Comparison of ENCODE assay signal across 12 mouse cellular contexts in genomic region chr2:32320721-32321120, GRCm38 (mm10). TPM values are rescaled to one million over a fixed set of nuclear protein-coding genes. Genes with fewer than 3 reads are reported as not detected.
DNase-seq lines count a peak whose midpoint lies in the region; ATAC-seq and TF ChIP-seq lines count a peak whose summit lies in the region.
"Had no signal": no experiment of that assay in that cellular context is flagged by ENCODE, and none has a peak within 500 bp of the region (broad histone marks: within the 10 kb centered on the region; RNA-seq: fewer than 3 reads in every experiment).

No protein-coding gene starts in this region.

- H3K27me3 ChIP-seq in intestine, embryonic 15.5 days (replicated peaks): 0 out of 2 replicates have a peak, but pooled peaks cover 2% of the 10 kb centered on the region
- H3K27me3 ChIP-seq in intestine, embryonic 16.5 days (replicated peaks; ENCODE audit: control insufficient read depth, insufficient read depth, low read length): no peaks in the 10 kb centered on the region
- H3K27me3 ChIP-seq in embryonic facial prominence, embryonic 11.5 days (ENCODE audit: control insufficient read depth, insufficient read depth, low read length): no peaks in the 10 kb centered on the region
- H3K27me3 ChIP-seq in limb, embryonic 13.5 days: no peaks in the 10 kb centered on the region

- H3K4me1 ChIP-seq in intestine, embryonic 15.5 days (replicated peaks): peaks cover 56% of the 10 kb centered on the region
- H3K4me1 ChIP-seq in intestine, embryonic 16.5 days (ENCODE audit: control insufficient read depth, insufficient read depth, low read length): peaks cover 34% of the 10 kb centered on the region
- H3K4me1 ChIP-seq in embryonic facial prominence, embryonic 11.5 days (ENCODE audit: control insufficient read depth, insufficient read depth, low read length): peaks cover 18% of the 10 kb centered on the region
- H3K4me1 ChIP-seq in limb, embryonic 13.5 days: peaks cover 55% of the 10 kb centered on the region

- no peaks in the 10 kb centered on the region for H3K9me3 ChIP-seq in intestine, embryonic 15.5 days
- H3K9me3 ChIP-seq in intestine, embryonic 16.5 days (ENCODE audit: control insufficient read depth, low read length): no peaks in the 10 kb centered on the region
- H3K9me3 ChIP-seq in embryonic facial prominence, embryonic 11.5 days (replicated peaks; ENCODE audit: control insufficient read depth, low read length): no peaks in the 10 kb centered on the region
- no peaks in the 10 kb centered on the region for H3K9me3 ChIP-seq in limb, embryonic 13.5 days

- whole genome bisulfite sequencing in intestine, embryonic 15.5 days: 72% methylated on average over 11 of the region's 11 CpGs
- 67% methylated on average over 11 of the region's 11 CpGs for WGBS in intestine, embryonic 16.5 days
- WGBS in embryonic facial prominence, embryonic 11.5 days: 42% methylated on average over 11 of the region's 11 CpGs
- WGBS in limb, embryonic 13.5 days: 45% methylated on average over 11 of the region's 11 CpGs

- H3K4me3 ChIP-seq in gastrocnemius, adult 2 months: peak overlapping the region; percentile 34
- no peak overlapping the region for H3K4me3 ChIP-seq in intestine, embryonic 15.5 days (replicated peaks)
- H3K4me3 ChIP-seq in intestine, embryonic 16.5 days (ENCODE audit: low read length): no peak overlapping the region
- H3K4me3 ChIP-seq in embryonic facial prominence, embryonic 11.5 days (ENCODE audit: low read depth, low read length): no peak overlapping the region
- no peak overlapping the region for H3K4me3 ChIP-seq in limb, embryonic 13.5 days

- peak overlapping the region; percentile 91 for H3K27ac ChIP-seq in gastrocnemius, adult 2 months
- H3K27ac ChIP-seq in intestine, embryonic 15.5 days: 0 out of 2 replicates have a peak overlapping the region, but pooled peaks have one; percentile 91
- H3K27ac ChIP-seq in intestine, embryonic 16.5 days (ENCODE audit: low read length): no peak overlapping the region
- peak overlapping the region; percentile 100 for H3K27ac ChIP-seq in embryonic facial prominence, embryonic 11.5 days (replicated peaks; ENCODE audit: low read depth, low read length)
- H3K27ac ChIP-seq in limb, embryonic 13.5 days: peak overlapping the region; percentile 100

- no peak overlapping the region for H3K4me2 ChIP-seq in intestine, embryonic 15.5 days (replicated peaks)
- H3K4me2 ChIP-seq in intestine, embryonic 16.5 days (ENCODE audit: low read depth, low read length): no peak overlapping the region
- H3K4me2 ChIP-seq in embryonic facial prominence, embryonic 11.5 days (ENCODE audit: low read depth, low read length): no peak overlapping the region
- H3K4me2 ChIP-seq in limb, embryonic 13.5 days (replicated peaks): peak overlapping the region; percentile 88

- TF ChIP-seq CTCF in gastrocnemius, adult 2 months (IDR thresholded peaks at IDR 0.05): no peak

- intact Hi-C loops in gastrocnemius, adult 2 months (cut with DNase I): no loop called here
- intact Hi-C loops in gastrocnemius, postnatal 14 days (cut with DNase I; ENCODE audit: low total_unique reads): no loop called here

- no peak for ATAC-seq in intestine, embryonic 15.5 days
- no peak for ATAC-seq in intestine, embryonic 16.5 days
- ATAC-seq in embryonic facial prominence, embryonic 11.5 days (replicated peaks; ENCODE audit: insufficient number of reproducible peaks, low FRiP score, low TSS enrichment, low read depth): no peak
- no peak for ATAC-seq in limb, embryonic 13.5 days (ENCODE audit: low FRiP score, low read depth)

- no peak for DNase-seq in gastrocnemius, adult 2 months
- no peak for DNase-seq in gastrocnemius, postnatal 14 days
- no peak for DNase-seq in embryonic facial prominence, embryonic 11.5 days (ENCODE audit: low spot score)
- no peak for DNase-seq in urinary bladder, postnatal 14 days (ENCODE audit: low spot score)
- DNase-seq in adrenal gland, postnatal 25 days: no peak
- DNase-seq: cerebellum, adult 11 months; kidney, postnatal 25 days; thymus, postnatal 25 days had no signal

- no peak overlapping the region for H3K9ac ChIP-seq in intestine, embryonic 15.5 days
- H3K9ac ChIP-seq in intestine, embryonic 16.5 days (ENCODE audit: low read depth, low read length): no peak overlapping the region
- H3K9ac ChIP-seq in embryonic facial prominence, embryonic 11.5 days (replicated peaks; ENCODE audit: low read length): no peak overlapping the region
- H3K9ac ChIP-seq in limb, embryonic 13.5 days: no peak overlapping the region

- no peaks in the 10 kb centered on the region for H3K36me3 ChIP-seq in intestine, embryonic 15.5 days
- H3K36me3 ChIP-seq in intestine, embryonic 16.5 days (ENCODE audit: control insufficient read depth, insufficient read depth, low read length): peaks cover 2% of the 10 kb centered on the region; the same call in 1 of the 2 replicates
- no peaks in the 10 kb centered on the region for H3K36me3 ChIP-seq in embryonic facial prominence, embryonic 11.5 days (replicated peaks; ENCODE audit: control insufficient read depth, insufficient read depth, low read depth, low read length)
- H3K36me3 ChIP-seq in limb, embryonic 13.5 days: peaks cover 33% of the 10 kb centered on the region

RNA-seq across cellular contexts. Expression of gene Ciz1, which starts 31.4 kb away (rescaled TPM):
- 10 to 100 TPM; 26.4 to 26.6 TPM for total RNA-seq in gastrocnemius, adult 2 months (2021)
- 10 to 100 TPM; 29.3 to 30.0 TPM for total RNA-seq in gastrocnemius, postnatal 14 days (2021)
- 38.9 and 39.8 TPM in 2 replicates for polyA plus RNA-seq in intestine, embryonic 15.5 days (2015; fragmentation: Nextera tagmentation; extraction: Ambion mirVana)
- 47.1 and 51.4 TPM in 2 replicates for polyA plus RNA-seq in intestine, embryonic 16.5 days (2015; fragmentation: Nextera tagmentation; extraction: Ambion mirVana)
- 41.1 and 46.0 TPM in 2 replicates for polyA plus RNA-seq in embryonic facial prominence, embryonic 11.5 days (2014; fragmentation: Nextera tagmentation; extraction: Ambion mirVana)
- polyA plus RNA-seq in limb, embryonic 13.5 days (2015; fragmentation: Nextera tagmentation; extraction: Ambion mirVana): 49.8 and 54.9 TPM in 2 replicates
- 85.5 and 107 TPM in 2 replicates for total RNA-seq in adrenal gland, postnatal 25 days (2021)

RNA-seq across cellular contexts. Expression of gene Dnm1, which starts 32.4 kb away (rescaled TPM):
- total RNA-seq in gastrocnemius, adult 2 months (2021): 1 to 10 TPM; 3.7 to 8.2 TPM
- total RNA-seq in gastrocnemius, postnatal 14 days (2021): 10 to 100 TPM in 1 of 2 experiments, 1 to 10 TPM in 1; 9.8 to 13.5 TPM
- 12.2 and 16.4 TPM in 2 replicates for polyA plus RNA-seq in intestine, embryonic 15.5 days (2015; fragmentation: Nextera tagmentation; extraction: Ambion mirVana)
- polyA plus RNA-seq in intestine, embryonic 16.5 days (2015; fragmentation: Nextera tagmentation; extraction: Ambion mirVana): 11.8 and 12.5 TPM in 2 replicates
- polyA plus RNA-seq in embryonic facial prominence, embryonic 11.5 days (2014; fragmentation: Nextera tagmentation; extraction: Ambion mirVana): 31.0 and 35.3 TPM in 2 replicates
- 32.4 and 32.5 TPM in 2 replicates for polyA plus RNA-seq in limb, embryonic 13.5 days (2015; fragmentation: Nextera tagmentation; extraction: Ambion mirVana)
- total RNA-seq in adrenal gland, postnatal 25 days (2021): 13.1 and 20.4 TPM in 2 replicates
- total RNA-seq: granulocyte monocyte progenitor cell, adult 5-6 weeks had no signal

RNA-seq across cellular contexts. Expression of gene Swi5, which starts 32.8 kb away (rescaled TPM):
- total RNA-seq in gastrocnemius, adult 2 months (2021): 100 to 1,000 TPM; 118 to 175 TPM
- total RNA-seq in gastrocnemius, postnatal 14 days (2021): 100 to 1,000 TPM; 117 to 120 TPM
- polyA plus RNA-seq in intestine, embryonic 15.5 days (2015; fragmentation: Nextera tagmentation; extraction: Ambion mirVana): 387 and 409 TPM in 2 replicates
- 342 and 377 TPM in 2 replicates for polyA plus RNA-seq in intestine, embryonic 16.5 days (2015; fragmentation: Nextera tagmentation; extraction: Ambion mirVana)
- polyA plus RNA-seq in embryonic facial prominence, embryonic 11.5 days (2014; fragmentation: Nextera tagmentation; extraction: Ambion mirVana): 392 and 406 TPM in 2 replicates
- polyA plus RNA-seq in limb, embryonic 13.5 days (2015; fragmentation: Nextera tagmentation; extraction: Ambion mirVana): 451 and 463 TPM in 2 replicates
- 276 and 297 TPM in 2 replicates for total RNA-seq in adrenal gland, postnatal 25 days (2021)

RNA-seq across cellular contexts. Expression of gene Golga2, which starts 33.5 kb away (rescaled TPM):
- 10 to 100 TPM; 56.0 to 62.9 TPM for total RNA-seq in gastrocnemius, adult 2 months (2021)
- 10 to 100 TPM; 58.4 to 62.1 TPM for total RNA-seq in gastrocnemius, postnatal 14 days (2021)
- 19.7 and 20.5 TPM in 2 replicates for polyA plus RNA-seq in intestine, embryonic 15.5 days (2015; fragmentation: Nextera tagmentation; extraction: Ambion mirVana)
- 21.5 and 21.6 TPM in 2 replicates for polyA plus RNA-seq in intestine, embryonic 16.5 days (2015; fragmentation: Nextera tagmentation; extraction: Ambion mirVana)
- 14.9 and 15.2 TPM in 2 replicates for polyA plus RNA-seq in embryonic facial prominence, embryonic 11.5 days (2014; fragmentation: Nextera tagmentation; extraction: Ambion mirVana)
- polyA plus RNA-seq in limb, embryonic 13.5 days (2015; fragmentation: Nextera tagmentation; extraction: Ambion mirVana): 27.1 and 28.2 TPM in 2 replicates
- total RNA-seq in adrenal gland, postnatal 25 days (2021): 65.1 and 87.7 TPM in 2 replicates
